Mouse (Mus musculus) cerebellum, adult (tissue): Measurements from ENCODE around the gene Mafg.

ENCODE experiments used
- ATAC-seq: cut with Nextera tagmentation; 2 replicates; pipeline ENCODE4 v1.9.2; 2017; ENCODE audit warnings: mild to moderate bottlenecking, moderate library complexity, mixed read lengths; ENCODE audit not compliant: insufficient number of reproducible peaks, low FRiP score, low TSS enrichment

The Mafg gene

DNA sequence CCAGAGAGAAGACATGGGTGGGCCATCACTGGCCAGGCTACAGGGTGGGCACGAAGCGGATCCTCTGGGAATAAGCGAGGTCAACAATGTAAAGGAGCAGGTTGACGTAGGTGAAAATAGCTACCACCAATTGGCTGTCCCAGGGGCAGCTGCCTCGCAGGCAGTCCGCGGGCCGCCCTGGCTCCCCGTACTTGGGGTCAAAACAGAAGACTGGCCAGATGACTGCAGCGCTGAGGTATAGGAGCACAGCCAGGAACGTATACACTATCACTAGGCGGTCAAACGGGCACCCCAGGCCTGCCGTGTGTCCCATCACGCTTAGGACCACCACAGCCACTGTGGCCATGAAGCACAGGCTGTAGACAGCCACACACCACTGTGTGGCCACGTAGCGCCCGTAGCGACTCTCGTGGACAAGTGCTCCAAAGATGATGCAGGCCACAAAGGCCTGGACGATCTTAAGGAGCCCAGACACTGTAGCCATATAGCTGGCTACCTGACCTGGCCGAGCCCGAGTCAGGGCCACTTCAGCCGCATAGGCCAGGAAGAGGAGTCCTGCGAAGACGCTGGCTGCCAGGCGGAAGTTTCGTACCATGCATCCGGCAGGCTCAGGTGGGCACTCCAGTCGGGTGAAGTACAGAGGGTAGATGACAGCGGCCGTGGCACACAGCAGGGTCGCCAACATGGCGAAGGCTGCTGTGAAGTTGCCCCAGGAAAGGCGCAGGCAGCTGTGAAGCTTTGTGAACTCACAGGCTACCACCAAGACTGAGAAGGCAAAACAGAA is 13.8 kb upstream of the Mafg start:
- no peak for ATAC-seq

DNA sequence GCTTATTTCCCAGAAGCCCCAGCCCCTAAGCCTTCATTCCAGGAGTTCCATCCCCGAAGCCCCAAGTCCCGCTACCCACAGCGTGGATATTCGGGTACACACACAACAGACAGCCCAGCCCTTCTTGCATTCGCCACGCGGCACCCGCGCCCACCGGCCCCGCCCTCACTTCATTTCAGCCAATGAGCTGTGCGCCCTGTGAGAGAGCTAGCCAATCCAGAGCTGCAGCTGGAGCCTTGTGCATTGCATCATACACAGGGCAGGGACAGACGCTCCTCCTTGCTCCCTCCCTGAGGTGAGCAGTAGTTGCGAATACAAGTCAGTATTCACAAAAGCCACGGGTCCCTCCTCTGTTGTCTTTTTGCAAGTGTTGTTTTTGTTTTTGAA is 10.2 kb upstream of the Mafg start, which contains the start of gene Pycr1:
Pycr1 (minus strand) TSS at position 169 of the 387 bp plus-strand sequence.
- ATAC-seq: peak; percentile 93

DNA sequence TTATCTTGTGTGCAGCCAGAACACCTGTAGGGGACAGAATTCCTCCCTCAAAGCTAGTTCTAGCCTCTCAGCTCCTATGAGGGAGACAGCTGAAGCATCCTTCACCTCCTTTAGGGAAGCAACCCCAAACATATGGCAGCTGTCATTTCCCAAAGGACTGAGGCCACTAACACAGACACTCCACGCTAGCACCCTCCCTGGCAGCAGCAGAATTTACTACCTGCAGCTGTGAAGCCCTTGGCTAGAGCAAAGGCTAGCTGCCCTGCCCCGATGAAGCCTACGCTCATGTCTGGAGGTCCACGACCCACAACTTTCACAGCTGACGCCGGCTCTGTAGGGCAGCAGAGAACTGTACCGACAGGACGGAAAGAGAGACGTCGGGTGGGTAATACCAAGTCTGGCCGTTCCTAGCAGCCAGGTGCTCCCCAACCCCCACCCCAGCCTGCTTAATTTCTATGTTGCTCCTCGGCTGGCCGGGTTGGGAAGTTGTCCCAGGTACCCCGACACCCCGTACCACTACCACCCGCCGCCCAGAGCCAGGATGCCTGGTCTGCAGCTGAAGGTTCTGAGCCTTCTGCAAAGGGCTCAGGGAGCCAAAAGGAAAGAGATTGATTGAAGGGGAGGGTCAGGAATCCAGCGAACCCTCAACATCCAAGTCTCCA is 9.7 kb upstream of the Mafg start:
- ATAC-seq: no peak

DNA sequence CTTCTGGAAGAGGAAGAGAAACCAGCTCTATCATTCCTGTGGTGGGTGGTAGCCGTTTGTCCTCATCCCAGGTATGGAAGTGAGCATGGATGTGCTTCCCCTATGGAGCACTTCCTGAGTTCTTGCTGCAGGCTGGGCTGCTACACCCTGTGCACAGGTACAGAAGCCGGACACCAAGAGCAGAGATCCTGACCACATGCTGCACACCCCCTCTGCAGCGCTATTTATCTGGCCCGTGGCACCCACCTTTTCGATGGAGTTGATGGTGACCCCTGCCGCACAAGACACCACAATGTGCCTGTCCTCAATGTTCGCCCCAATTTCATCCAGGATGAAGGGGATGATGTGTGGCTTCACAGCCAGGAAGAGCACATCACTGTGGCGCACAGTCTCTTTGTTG is 8.5 kb upstream of the Mafg start:
- ATAC-seq: no peak

DNA sequence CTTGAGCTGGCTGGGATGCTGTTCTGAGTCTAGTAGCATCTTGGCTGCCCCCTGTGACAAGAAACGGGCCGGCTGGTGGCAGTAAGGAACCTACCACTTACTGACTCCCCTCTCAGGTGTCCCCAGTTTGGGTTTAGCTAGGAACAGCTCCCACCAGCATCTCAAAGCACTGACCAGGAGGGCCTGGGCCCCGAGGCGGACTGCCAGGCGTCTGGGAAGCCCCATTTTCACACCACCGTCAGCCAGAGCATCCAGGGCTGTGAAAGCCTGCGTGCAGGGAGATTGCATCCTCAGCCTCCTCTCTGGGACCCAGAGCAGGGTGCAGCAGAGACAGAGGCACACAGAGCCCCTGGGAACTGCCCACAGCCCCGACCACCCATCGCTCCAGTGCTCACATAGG is 7.9 kb upstream of the Mafg start:
- ATAC-seq: no peak

DNA sequence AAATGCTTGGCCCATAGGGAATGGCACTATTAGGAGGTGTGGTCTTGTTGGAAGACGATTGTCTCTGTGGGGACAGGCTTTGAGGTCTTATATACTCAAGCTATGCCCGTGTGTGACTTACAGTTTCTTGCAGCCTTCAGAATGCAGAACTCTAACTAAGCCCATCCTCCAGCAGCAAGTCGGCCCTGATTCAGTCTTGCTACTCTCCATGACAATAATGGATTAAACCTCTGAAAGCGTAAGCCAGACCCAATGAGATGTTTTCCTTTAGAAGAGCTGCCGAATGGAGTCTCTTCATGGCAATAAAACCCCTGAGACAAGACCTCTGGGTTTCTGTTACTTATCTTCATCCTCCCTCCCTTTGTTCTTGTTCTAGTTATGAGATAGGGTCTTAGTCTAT is 1.4 kb upstream of the Mafg start:
- no peak for ATAC-seq

DNA sequence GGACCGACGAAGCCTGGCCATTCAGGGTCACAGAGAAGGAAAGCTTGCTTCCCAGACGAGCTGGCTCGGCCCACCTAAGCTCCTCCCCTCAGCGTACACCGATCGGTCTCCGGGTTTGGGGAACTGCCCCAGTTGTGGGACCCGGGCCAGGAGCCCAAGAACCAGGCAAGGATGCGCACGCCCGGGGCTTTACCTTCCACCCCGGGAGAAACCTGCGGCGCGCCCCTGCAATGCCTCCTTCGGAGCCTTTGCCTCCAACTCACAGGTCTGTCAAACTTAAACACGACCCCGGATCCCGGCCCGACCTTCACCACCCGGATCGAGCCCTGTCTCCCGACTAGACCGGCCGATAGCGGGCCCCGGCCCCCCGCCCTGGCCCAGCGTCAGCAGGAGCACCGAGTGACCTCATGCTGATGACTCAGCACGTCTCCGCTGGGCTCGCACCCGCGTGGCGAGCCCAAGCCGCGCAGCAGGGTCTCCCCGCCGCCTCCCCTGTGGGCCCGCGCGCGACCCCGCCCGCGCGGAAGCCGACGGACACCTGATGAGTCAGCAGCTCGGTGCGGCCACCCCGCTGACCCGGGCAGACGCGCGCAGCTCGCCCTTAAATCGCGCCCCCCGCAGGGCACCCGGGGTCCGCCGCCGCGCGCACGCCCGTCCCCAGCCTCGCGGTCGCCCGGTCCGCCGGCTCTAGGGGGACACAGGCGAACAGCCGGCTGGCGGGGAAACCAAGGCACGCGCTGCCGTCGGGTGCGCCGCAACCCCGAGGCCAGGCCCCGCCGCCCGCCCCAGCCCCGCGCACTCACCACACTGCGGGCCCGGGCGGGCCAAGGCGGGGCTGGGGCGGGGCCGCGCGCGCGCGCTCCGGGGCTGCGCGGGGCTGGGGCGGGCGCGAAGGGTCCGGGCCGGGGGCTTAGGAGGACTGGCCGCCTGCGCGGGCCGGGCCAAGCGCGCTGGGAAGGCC is 561 bp downstream of the Mafg start:
- no peak for ATAC-seq

DNA sequence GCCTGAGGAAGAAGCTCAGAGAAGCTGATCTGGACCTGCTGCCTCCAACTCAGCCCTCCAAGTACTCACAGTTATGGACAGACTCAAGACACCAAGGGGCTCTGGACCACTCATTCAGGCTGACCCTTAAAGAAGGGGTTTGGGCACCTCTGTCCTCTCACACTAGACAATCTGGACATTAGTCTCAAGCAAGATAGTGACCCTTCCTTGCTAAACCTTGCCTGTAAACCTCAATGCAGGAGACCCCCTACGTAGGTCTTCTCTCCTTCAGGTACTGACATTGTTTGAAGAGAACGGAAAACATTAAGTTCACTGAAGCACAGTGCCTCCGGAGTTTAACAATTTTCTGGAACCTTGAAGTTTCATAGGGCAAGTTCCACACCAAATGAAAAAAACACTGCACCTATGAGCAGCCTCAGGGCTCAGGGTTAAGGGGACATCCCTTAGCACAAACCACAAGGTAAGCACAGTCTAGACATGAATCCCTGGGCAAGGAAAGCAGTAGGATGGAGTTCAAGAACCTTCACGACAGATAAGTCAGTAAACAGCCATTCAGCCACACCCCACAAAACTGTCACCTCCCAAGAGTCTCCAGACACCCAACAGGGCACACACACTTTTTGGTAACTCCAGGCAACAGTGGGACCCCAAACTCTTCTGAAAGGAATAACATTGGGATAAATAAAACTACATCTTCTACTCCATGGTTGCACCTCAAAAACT is 1.5 kb downstream of the Mafg start:
- no peak for ATAC-seq

DNA sequence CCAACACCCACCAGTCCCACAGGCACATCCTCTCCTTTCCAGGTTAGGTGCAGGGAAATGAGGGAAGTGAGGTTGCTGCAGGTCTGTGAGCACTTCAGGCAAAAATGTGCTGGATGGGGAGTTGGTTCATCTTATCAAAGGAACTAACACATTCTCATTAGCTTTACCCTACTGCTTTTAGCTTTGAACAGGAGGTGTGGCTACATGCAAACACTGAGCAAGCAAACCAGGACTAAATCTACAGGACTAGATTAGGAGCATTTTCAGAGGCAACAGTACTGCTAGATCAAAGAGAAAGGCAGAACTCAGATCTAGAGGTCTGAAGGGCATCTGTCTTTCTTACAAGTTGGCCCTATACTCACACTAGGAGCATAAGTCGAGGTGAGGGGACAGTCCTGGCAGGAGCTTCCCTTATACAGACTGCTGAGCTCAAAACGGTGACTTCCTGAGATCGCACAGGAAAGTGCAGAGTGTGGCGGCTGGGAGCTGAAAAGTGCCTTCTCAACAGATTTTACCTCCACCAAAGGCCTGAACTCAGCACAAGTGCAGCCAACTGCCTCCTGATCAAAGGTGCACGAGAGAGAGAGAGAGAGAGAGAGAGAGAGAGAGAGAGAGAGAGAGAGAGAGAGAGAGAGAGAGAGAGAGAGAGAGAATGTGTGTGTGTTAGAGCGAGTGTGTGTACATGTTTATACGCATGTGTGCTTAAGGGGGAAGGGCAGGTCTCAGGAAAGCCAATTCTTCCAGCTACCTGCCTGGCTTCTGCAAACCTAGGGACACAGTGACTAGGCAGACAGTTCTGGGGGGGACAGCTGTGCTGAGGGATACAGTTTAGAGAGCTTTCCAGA is 2.3 kb downstream of the Mafg start:
- ATAC-seq: no peak

DNA sequence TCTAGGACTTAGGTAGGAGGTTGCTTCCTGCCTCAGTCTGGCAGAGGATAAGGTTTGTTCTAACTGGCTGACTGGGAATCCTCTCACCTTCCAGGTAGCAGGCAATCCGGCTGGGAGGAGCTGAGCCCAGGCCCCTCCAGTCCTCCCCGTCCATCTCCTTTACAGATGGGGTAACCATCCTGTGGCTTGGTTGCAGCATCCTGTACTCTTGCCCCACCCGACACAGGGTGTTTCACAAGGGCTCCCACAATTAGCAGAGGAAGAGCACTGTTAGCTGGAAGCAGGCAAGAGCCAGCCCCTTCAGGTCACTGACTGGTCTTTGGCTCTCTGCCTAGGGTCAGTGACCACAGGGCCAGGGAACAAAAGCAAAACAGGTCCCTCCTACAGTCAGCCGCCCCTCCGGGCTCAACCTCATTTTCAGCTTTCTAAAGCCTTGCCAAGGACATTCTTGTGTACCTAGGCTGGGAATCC is 3.0 kb downstream of the Mafg start:
- ATAC-seq: no peak

DNA sequence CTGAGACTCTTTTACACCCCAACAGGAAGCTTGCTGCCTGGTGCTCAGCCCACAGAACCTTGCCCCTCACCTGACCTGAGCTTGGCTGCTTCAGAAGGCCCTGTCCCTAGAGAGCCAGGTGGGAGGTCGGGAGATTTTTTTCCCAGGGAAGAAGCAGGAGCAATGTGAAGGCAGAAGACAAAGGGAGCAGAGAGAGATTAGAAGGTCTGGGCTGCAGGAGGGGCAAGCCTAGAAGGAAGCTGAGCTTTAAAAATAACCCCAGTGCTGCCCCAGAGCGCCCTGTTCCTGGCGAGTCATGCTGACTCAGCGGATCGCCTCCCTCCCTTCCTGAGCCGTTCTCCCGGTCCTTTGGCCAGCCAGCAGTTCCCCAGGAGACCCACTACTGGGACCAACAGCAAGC is 3.5 kb downstream of the Mafg start:
- ATAC-seq: no peak

DNA sequence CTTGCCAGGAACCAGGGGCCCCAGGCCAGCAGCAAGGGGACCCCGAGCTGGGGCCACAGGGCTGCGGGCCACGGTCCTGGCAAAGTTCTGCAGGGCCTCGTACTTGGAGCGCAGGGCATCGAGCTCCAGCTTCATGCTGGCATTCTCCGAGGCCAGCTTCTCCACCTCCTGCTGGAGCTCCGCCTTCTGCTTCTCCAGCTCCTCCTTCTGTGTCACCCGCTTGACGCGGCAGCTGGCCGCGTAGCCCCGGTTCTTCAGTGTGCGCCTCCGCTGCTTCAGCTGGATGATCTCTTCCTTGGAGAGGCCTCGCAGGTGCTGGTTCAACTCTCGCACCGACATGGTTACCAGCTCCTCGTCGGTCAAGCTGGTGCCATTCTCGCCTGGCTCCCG is 4.1 kb downstream of the Mafg start:
- no peak for ATAC-seq

DNA sequence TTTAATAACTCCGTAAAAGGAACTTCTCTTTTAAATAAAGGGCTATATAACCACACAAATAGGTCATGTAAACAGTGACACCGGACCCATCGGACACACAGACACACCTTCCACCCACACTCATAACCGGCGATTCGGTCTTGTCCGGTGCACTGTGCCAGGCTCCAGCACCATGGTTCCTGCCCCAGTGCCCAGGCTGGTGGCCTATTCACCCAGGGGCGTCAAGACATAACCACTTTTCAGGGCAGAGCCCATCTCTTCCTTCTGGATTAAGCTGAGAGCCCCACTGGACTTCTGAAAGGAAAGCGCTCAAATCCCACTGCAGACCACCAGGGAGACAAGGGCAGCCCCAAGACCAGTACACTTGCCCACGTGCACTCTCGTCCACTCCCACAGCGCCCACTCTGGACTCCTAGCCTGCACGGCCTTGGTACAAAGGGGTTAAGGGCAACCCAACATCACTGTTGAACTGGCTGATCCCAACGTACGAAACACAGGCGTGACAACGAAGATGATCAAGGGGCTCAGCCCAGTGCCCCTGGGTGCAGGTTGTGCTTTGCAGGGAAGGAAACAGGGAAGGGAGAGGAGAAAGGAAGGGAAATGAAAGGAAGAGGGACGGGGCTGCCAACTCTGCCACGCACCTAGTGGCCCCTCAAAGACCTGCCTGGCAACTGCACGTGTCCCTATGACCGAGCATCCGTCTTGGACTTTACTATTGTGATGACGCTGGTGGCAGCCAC is 4.6 kb downstream of the Mafg start:
- no peak for ATAC-seq

DNA sequence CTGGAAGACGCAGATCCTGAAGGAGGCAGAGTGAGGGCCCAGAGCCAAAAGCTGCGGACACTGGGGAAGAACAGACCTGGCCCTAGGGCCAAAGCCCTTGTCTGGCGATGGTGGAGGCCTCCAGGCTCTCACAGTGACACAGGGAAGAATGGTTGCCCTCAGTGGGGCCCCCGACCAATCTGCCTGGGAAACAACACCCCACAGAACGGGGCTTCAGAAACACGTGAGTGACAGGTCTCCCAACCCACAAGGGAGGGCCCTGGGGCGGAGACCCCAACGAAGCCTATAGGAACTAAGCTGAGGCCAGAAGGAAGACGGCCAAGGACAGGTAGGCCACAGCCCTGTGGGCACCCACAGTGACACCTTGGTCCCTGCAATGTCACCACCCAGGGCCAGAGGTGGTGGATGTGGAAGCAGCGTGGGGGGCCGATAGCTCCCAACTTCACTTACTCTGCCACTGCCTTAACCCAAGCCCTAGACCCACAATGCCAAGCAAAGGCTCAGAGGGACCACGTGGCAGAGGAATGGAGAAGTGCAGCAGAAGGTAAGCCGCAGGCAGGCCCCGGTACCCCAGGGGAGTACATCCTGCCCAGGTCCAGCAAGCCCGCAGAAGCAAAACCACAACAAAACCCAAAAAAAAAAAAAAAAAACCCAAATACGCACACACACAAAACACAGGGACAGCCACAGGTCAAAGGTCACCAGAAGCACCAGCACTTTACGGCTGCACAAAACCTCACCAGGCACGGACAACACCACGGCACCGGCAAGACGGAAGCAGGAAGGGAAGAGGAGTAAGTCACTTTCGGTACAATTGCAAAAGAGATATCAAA is 5.7 kb downstream of the Mafg start:
- ATAC-seq: no peak

DNA sequence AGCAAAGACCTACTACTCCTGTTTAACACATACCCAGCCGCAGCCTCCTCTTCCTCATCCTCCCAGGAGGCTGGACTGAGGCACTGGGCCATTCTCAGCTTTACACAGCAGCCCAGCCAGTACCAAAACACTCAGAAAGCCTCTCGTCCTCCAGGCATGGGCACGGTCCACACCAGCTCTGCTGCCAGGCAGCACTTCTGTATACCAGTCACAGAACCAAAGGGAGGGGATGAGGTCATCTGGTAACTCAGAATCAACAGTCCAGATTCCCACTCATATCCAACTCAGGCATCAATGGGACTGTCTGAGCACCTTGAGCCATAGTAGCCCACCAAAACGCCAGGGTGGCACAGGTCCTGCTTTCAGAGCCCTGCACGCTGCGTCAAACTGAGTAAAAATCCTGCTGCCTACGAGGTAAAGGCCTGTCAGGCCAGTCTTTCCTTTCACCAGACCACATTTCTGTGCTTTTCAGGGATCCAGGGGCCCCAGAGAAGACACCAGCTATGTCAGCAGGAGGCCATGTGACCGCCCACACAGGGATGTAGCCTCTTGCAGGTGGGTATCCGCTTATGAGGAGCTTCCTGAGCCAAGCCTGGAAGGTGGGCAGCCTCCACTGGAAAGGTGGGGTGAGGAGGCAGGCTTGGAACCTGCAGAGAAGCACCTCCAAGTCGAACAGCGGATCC is 6.5 kb downstream of the Mafg start:
- no peak for ATAC-seq

DNA sequence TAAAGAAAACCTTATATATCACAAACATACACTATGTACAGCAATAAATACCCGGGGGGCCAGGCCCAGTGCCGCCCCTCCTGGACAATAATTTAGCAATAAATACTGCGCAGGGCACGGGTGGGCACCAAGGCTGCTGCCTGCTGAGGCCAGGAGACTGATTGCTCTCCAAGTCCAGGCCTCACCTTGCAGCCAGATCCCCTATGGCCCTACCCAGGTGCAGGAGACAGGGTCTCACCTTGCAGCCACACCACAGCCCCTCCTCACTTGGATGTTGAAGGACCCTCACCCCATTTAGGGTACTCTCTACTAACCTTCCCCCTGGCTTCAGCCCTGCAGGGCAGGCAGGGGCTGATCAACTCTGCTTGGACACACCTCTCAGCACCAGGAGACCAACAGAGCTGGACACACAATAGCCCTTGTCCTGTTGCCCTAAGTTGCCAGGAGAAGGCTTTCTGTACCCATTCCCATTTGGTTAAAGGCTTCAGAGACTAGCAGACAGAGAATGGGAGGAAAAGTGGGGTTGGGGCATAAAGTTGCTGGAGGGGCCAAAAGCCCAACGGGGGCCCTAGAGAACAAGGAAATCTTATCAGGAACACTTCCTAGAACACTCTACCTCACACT is 8.1 kb downstream of the Mafg start, which contains the start of gene Sirt7:
Sirt7 (minus strand) TSS at position 89 of the 624 bp plus-strand sequence.
- no peak for ATAC-seq

DNA sequence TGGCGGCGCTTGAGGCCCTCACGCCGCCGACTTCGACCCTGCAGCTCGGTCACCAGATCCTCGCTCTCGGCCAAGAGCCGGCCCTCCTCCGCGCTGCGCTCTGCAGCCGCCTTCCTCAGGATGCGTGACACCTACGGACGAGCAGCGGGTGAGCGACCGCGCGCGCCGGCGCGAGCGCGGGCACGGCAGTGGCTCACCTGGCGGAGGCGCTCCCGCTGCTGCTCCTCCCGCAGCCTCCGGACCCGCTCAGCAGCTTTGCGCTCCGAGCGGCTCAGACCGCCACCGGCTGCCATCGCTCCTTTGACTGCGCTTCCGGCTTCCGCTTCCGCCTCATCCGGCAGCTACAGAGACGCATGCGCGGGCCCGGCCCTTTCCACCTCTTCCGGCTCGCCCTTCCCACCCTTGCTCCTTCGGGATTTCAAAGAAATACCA is 8.7 kb downstream of the Mafg start:
- peak; percentile 72; the same call in 1 of the 2 replicates for ATAC-seq
